Mouse (Mus musculus): Measurements from ENCODE around the gene Agbl5.

DNA sequence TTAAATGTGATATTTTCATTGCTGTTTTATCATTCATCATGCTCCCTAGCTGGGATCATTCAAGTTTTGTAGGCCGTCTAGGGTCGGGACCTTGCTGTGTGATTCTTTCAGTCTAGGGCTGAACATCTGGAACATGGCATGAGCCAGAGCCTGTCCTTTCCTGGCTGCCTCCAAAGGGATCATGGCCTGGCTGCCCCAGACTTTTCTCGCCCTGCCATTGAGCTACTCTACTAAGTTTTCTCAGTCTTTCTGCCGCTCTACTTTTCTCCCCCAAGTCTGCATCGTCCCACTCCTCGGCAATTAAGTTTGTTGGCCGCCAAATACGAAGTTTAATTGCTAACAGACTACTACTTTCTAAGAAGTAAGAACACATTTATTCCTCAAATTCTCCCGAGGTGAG, 19.5 kb upstream of the Agbl5 start:
- TF ChIP-seq CTCF (IDR thresholded peaks at IDR 0.05; ENCODE audit: low read depth, low read length): no peak
- TF ChIP-seq GATA1 (IDR thresholded peaks at IDR 0.05; ENCODE audit: borderline replicate concordance, low read length): no peak
- TF ChIP-seq POLR2AphosphoS5 (IDR thresholded peaks at IDR 0.05; ENCODE audit: insufficient replicate concordance, low read depth, low read length): no peak
- no peak for TF ChIP-seq TAL1 (conservative IDR thresholded peaks at IDR 0.05; ENCODE audit: low read depth, low read length)

Measured in G1E (cell line).